Mouse (Mus musculus): ENCODE data around the gene Wtap.

DNA sequence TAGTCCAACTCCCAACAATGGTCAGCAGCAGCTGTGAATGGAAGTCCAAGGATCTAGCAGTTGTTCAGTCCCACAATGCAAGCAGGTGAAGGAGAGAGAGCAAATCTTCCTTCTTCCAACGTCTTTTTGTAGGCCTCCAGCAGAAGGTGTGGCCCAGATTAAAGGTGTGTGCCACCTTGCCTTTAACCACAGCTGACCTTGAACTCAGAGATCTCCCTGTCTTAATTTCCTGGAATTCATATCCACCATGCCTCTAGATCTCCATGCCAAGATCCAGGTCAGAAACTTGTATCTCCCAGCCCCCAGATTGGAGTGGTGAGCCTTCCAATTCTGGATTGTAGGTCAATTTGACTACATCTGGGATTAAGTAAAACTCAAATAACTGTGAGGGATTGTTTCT lies at the start of gene Wtap:
- TF ChIP-seq CTCF (IDR thresholded peaks at IDR 0.05; ENCODE audit: low read depth, low read length) (no peak), POLR2A (IDR thresholded peaks at IDR 0.05; ENCODE audit: borderline replicate concordance, low read depth, low read length) (no peak)

Data from bone marrow macrophage, adult 2 months (primary cell).